Mouse (Mus musculus) heart, embryonic 15.5 days (tissue): ENCODE results near the gene Phldb2. TPM values are rescaled to one million over a fixed set of nuclear protein-coding genes. Genes with fewer than 3 reads are reported as not detected.

Experiments
- ATAC-seq: fragments of 200-750 bp; cut with Nextera tagmentation; replicated peaks from 2 replicates; pipeline ENCODE4 v1.8.0; 2017; ENCODE audit warnings: low read depth, moderate TSS enrichment; ENCODE audit not compliant: insufficient number of reproducible peaks, insufficient read depth, low FRiP score
- H3K27ac ChIP-seq: fragments of 300-500 bp; sonication (generic); 2 replicates; pipeline ENCODE4 v1.5.1; 2015; ENCODE audit warnings: mild to moderate bottlenecking, inconsistent platforms
- H3K27me3 ChIP-seq: fragments of 300-500 bp; sonication (generic); 2 replicates; pipeline ENCODE4 v1.6.1; 2015; ENCODE audit warnings: inconsistent platforms
- H3K36me3 ChIP-seq: fragments of 300-500 bp; sonication (generic); 2 replicates; pipeline ENCODE4 v1.6.1; 2015; ENCODE audit warnings: mild to moderate bottlenecking, inconsistent platforms
- H3K4me1 ChIP-seq: fragments of 300-500 bp; sonication (generic); replicated peaks from 2 replicates; pipeline ENCODE4 v1.6.1; 2015; ENCODE audit warnings: inconsistent platforms
- H3K4me2 ChIP-seq: fragments of 300-500 bp; sonication (generic); 2 replicates; pipeline ENCODE4 v1.6.1; 2015; ENCODE audit warnings: inconsistent platforms, mild to moderate bottlenecking, moderate library complexity
- H3K4me3 ChIP-seq: fragments of 300-500 bp; sonication (generic); 2 replicates; pipeline ENCODE4 v1.5.1; 2015; ENCODE audit warnings: mild to moderate bottlenecking, inconsistent platforms
- H3K9ac ChIP-seq: fragments of 300-500 bp; sonication (generic); 2 replicates; pipeline ENCODE4 v1.6.1; 2015; ENCODE audit warnings: mild to moderate bottlenecking, inconsistent platforms
- H3K9me3 ChIP-seq: fragments of 300-500 bp; sonication (generic); replicated peaks from 2 replicates; pipeline ENCODE4 v1.6.1; 2016; ENCODE audit warnings: inconsistent platforms
- WGBS: fragments of 180-500 bp; shearing (Covaris S2); methylation state at CpG from one replicate; pipeline ENCODE4 v1.1.7; 2015; ENCODE audit warnings: mixed read lengths; 5-methylcytosine and 5-hydroxymethylcytosine counted together
- polyA plus RNA-seq: library from polyadenylated mRNA; unstranded; fragments of >200 nt; fragmentation: Nextera tagmentation; extraction: Ambion mirVana; gene quantifications from 2 replicates; pipeline ENCODE4 v1.2.1, GENCODE M21; 2015

The Phldb2 gene
- polyA plus RNA-seq, 1 experiment from 2014 or later, result 39.8 TPM

DNA sequence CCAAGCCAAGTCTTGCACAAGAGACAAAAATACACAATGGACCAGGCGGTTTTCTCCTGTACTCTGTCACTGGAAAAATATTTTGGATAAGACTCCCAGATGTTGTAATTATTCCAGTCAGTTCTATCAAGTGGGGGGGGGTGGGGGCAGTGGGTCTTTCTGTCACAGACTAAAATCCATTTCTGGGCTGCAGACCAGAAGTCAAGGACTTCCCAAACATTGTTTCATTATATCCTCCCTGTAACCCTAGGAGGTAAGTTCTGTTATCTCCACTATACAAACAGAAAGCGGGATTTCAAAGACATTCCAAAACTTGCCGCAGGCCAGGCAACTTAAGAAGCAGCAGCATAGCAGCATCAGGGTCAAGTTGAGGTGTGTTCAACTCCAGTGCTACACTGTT is 25.8 kb downstream of the Phldb2 start:
- H3K4me3 ChIP-seq, result no peak overlapping the region
- no peaks in the 10 kb centered on the region for H3K36me3 ChIP-seq
- no peaks in the 10 kb centered on the region for H3K27me3 ChIP-seq
- H3K4me2 ChIP-seq, result no peak overlapping the region
- WGBS, result 7% methylated on average over 3 of the region's 3 CpGs
- no peak overlapping the region for H3K9ac ChIP-seq
- H3K4me1 ChIP-seq, result peaks cover 15% of the 10 kb centered on the region
- H3K9me3 ChIP-seq, result no peaks in the 10 kb centered on the region
- no peak for ATAC-seq
- no peak overlapping the region for H3K27ac ChIP-seq

DNA sequence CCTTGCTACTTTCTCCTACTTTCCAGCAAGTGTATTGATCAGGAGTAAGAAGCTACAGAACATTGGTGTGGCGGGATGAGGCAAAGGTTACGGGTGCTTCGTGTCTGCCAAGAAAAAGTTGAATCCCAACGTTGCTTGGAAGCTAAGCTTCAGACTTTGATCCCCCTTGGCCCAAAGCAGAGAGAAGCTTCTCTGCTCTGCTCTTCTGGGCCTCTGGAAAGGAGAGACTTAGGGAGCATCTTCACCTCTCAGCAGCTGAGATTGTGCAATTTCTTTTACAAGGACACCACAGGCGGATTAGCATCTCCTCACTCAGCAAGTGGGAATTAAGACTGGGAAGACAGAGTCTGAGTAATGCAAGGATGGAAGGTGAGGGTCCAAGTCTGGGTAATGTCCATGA is 26.5 kb downstream of the Phldb2 start:
- H3K9ac ChIP-seq, result no peak overlapping the region
- no peaks in the 10 kb centered on the region for H3K9me3 ChIP-seq
- ATAC-seq, result no peak
- H3K4me3 ChIP-seq, result no peak overlapping the region
- H3K27ac ChIP-seq, result no peak overlapping the region
- peaks cover 15% of the 10 kb centered on the region for H3K4me1 ChIP-seq
- no peaks in the 10 kb centered on the region for H3K36me3 ChIP-seq
- H3K27me3 ChIP-seq, result no peaks in the 10 kb centered on the region
- 81% methylated on average over 5 of the region's 5 CpGs for WGBS
- no peak overlapping the region for H3K4me2 ChIP-seq

DNA sequence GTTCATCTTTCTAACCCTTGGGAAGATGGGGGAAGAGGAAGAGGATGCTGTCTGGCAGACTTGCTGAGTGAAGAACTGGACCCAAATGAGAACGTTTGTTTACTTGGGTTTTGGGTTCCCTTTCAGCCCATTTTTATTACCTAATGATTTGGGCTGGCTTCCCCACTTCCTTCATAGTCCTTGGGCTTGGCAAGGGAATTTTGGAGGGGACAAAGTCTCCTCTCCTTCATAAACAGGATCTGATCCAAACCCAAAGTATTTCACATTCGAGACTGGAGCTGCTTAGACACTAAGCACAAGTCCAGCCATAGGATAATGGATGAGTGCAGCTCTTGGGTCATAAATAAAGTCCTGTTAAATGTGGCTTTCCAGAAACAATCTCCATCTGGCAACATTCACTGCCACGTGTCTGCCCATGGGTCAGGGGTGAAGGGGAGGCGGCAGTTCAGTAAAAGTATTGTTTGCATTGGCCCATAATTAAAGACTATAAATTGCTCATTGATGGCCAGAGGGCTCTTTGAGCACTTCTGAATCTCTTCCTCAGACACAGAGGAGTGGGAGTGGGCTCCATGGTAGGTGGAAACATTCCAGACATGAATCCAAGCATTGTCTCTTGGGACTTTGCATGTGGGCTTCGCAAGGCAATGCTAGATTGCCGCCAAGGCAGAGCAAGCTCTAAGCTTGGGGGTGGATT is 29.5 kb downstream of the Phldb2 start:
- no peaks in the 10 kb centered on the region for H3K36me3 ChIP-seq
- ATAC-seq, result no peak
- 0 out of 2 replicates have a peak overlapping the region, but pooled peaks have one; percentile 13 for H3K27ac ChIP-seq
- no peak overlapping the region for H3K4me3 ChIP-seq
- H3K9ac ChIP-seq, result no peak overlapping the region
- no peaks in the 10 kb centered on the region for H3K9me3 ChIP-seq
- WGBS, result 53% methylated on average over 6 of the region's 6 CpGs
- H3K4me1 ChIP-seq, result peaks cover 15% of the 10 kb centered on the region
- H3K27me3 ChIP-seq, result no peaks in the 10 kb centered on the region
- H3K4me2 ChIP-seq, result no peak overlapping the region

DNA sequence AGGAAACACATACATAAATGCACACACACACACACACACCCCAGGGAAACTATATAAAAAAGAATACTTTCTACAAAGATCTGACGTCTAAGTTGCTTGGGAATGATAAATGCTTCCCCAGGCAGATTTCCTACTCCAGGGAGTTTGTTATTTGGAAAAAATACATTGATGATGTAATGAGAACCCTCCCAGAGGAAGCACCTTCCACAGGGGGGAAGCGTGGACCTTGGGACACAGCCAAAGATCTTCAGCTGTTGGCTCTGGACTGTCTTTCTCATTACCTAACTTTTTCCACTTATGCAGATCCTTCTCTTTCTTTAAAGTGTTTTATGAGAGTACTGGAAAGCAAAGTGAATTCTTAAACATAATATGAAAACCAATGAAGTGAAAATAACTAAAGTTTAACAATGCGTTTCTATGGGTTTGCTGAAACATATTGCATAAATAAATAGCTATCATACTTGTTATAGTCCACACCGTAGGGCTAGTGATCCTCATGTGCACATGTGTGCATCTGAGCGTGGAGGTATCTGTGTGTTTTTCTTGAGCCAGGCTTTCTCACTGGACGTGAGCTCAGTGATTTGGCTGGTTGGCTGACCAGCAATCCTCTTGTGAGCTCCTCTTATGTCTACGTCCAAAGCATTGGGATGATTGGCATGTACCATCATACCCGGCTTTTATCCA is 30.7 kb downstream of the Phldb2 start:
- ATAC-seq, result peak; percentile 62; the same call in 1 of the 2 replicates
- Histone ChIP-seq H3K4me2 (no peak overlapping the region), H3K27me3 (no peaks in the 10 kb centered on the region), H3K27ac (peak overlapping the region; percentile 63), H3K9me3 (no peaks in the 10 kb centered on the region), H3K9ac (no peak overlapping the region), H3K36me3 (no peaks in the 10 kb centered on the region), H3K4me3 (no peak overlapping the region), H3K4me1 (peaks cover 10% of the 10 kb centered on the region)
- WGBS, result 57% methylated on average over 8 of the region's 8 CpGs

DNA sequence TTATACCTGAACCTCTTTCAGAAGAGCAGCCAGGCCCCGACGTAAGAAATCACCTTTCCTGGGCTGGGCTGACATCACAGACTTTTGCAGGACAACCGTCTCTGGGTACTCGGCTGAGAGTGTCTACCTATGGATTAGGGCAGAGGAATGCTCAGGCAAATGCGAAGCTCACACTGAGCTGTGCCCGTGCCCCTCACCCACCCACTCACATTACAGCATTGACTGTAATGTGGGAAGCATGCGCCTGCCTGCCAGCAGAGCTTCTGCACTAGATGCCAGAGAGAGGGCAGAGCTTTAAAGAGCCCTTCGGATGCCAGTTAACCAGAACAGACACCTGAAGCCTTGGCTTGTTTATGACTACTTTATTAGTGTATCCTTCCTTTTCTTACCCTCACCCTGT is 33.8 kb downstream of the Phldb2 start:
- WGBS, result 67% methylated on average over 8 of the region's 8 CpGs
- no peaks in the 10 kb centered on the region for H3K27me3 ChIP-seq
- peaks cover 6% of the 10 kb centered on the region; the same call in 1 of the 2 replicates for H3K4me1 ChIP-seq
- H3K27ac ChIP-seq, result no peak overlapping the region
- no peaks in the 10 kb centered on the region for H3K9me3 ChIP-seq
- no peaks in the 10 kb centered on the region for H3K36me3 ChIP-seq
- H3K4me3 ChIP-seq, result no peak overlapping the region
- ATAC-seq, result no peak
- no peak overlapping the region for H3K9ac ChIP-seq
- no peak overlapping the region for H3K4me2 ChIP-seq

DNA sequence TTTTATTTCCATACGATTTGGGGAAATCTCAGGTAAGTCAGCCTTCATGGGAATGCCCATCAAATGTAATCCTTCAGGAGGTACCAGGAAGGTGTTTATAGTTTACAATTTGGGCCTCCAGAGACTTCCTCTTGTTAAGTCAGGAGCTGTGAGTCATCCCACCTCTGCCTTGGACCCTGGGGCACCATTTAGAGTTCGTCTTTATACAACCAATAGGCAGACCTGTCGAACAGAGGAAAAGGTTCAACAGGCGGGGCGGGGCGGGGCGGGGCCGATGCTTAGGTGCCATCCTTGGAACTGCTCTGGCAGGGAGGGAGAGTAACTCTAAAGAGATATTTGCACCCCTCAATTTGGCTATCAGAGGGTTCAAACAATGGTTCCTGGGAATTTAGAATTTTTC is 49.8 kb downstream of the Phldb2 start:
- Histone ChIP-seq H3K27me3 (no peaks in the 10 kb centered on the region), H3K4me1 (no peaks in the 10 kb centered on the region; the same call in 1 of the 2 replicates), H3K9me3 (no peaks in the 10 kb centered on the region), H3K9ac (no peak overlapping the region), H3K4me3 (no peak overlapping the region), H3K36me3 (no peaks in the 10 kb centered on the region), H3K27ac (no peak overlapping the region), H3K4me2 (no peak overlapping the region)
- 77% methylated on average over 8 of the region's 8 CpGs for WGBS
- ATAC-seq, result no peak

DNA sequence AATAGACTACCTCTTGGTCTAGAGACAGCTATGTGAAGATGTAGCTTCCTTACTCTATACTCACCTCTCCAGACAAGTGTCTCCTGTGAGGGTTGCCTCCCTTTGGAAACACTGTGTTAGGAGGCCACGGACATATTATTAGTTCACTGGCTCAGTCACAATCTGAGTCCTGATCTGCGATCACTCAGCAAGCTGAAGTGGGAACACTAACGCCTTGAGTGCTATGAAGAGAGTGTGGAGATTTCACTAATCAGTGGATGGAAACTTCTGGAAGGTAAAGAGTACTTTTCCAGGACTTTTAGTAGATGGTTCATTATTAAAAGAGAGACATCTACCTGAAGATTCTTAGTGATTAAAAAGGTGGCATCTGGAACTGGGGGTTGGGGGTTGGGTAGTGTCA is 54.9 kb downstream of the Phldb2 start:
- no peaks in the 10 kb centered on the region for H3K27me3 ChIP-seq
- no peaks in the 10 kb centered on the region for H3K9me3 ChIP-seq
- 65% methylated on average over 3 of the region's 3 CpGs for WGBS
- no peak for ATAC-seq
- peaks cover 7% of the 10 kb centered on the region for H3K4me1 ChIP-seq
- no peaks in the 10 kb centered on the region for H3K36me3 ChIP-seq
- no peak overlapping the region for H3K27ac ChIP-seq
- H3K4me3 ChIP-seq, result no peak overlapping the region
- no peak overlapping the region for H3K4me2 ChIP-seq
- H3K9ac ChIP-seq, result no peak overlapping the region

DNA sequence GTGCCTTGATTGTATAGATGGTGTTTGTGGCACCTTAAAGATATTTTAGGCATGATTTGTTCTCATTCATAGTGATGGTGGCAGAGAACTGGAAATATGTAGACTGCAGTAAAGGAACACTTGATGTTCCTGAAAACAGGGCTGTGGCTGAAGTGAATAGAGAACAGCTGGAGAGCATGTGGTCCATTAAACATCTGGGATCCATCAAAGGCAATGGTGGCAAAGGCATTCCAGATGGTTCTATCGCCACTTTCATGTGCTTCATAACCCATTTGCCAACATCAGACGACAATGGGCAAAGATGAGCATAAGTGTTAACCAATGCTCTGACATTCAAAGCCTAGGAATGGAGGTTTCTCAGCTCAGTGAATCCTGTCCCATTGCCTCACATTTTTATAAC is 56.8 kb downstream of the Phldb2 start:
- Histone ChIP-seq H3K36me3 (no peaks in the 10 kb centered on the region), H3K27ac (no peak overlapping the region), H3K9ac (no peak overlapping the region), H3K27me3 (no peaks in the 10 kb centered on the region), H3K4me1 (peaks cover 13% of the 10 kb centered on the region), H3K4me3 (no peak overlapping the region), H3K9me3 (no peaks in the 10 kb centered on the region), H3K4me2 (no peak overlapping the region)
- WGBS, result 57% methylated on average over 2 of the region's 2 CpGs
- no peak for ATAC-seq

DNA sequence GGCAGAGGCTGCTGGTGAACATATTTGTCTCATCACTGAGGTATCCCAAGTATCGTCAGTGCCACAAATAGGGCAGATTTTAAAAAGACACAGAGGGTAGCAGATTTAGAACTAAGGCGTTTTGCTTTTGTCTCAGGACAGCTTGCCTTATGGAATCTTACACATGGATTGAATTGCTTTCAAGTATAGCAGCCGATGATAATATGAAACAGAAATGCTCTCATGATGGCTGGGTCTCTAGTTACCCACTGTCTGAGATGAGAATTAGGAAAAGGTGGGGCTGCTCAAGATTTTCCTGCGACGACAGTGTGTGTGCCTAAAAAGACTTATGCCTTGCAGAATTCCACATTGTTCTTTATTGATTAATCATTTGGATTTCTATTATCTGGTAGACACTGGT is 58.4 kb downstream of the Phldb2 start:
- H3K27me3 ChIP-seq, result no peaks in the 10 kb centered on the region
- no peaks in the 10 kb centered on the region for H3K9me3 ChIP-seq
- H3K4me3 ChIP-seq, result no peak overlapping the region
- H3K36me3 ChIP-seq, result no peaks in the 10 kb centered on the region
- ATAC-seq, result no peak
- no peak overlapping the region for H3K4me2 ChIP-seq
- H3K4me1 ChIP-seq, result peaks cover 13% of the 10 kb centered on the region
- no peak overlapping the region for H3K27ac ChIP-seq
- 56% methylated on average over 5 of the region's 5 CpGs for WGBS
- no peak overlapping the region for H3K9ac ChIP-seq

DNA sequence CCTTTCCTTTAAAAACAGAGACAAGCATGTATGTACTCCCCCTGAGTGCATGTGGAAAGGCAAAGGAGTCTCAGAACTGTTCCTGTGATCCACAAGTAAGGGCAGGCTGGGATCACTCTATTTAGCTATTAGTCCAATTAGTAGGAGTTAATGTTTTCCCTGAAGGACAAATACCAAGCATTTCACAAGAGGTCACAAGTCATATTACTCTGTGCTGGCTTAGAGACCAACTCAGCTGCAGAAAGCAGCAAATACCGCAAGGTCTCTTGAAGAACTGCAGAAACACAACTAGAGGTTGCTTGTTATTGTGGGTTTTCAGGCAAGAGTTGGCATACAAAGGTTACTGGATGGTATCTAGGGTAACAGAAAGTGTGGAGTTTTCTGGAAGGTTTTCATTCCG is 59.6 kb downstream of the Phldb2 start:
- Histone ChIP-seq H3K36me3 (no peaks in the 10 kb centered on the region), H3K27ac (peak overlapping the region; percentile 43), H3K4me3 (no peak overlapping the region), H3K9ac (no peak overlapping the region), H3K27me3 (no peaks in the 10 kb centered on the region), H3K9me3 (no peaks in the 10 kb centered on the region), H3K4me2 (no peak overlapping the region), H3K4me1 (peaks cover 13% of the 10 kb centered on the region)
- WGBS, result 65% methylated on average over 2 of the region's 2 CpGs
- ATAC-seq, result no peak

DNA sequence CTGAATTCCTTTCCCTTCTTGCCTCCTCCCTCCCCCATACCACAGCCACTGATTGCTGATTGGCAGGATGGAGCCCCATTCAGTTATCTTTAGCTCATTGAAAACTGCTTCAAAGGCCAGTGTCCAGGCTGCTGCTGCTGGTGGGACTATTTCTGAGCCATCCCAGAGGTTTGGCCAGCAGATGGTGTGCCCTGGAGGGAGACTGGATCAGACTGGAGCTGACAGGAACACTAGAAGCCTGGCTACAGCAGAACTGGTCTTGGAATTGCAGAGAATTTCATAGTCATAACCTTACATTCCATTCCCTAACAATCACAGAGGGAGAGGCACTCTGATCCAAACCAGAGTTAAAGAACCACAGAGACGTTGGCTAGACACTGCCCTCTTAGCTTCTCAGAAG is 60.5 kb downstream of the Phldb2 start:
- Histone ChIP-seq H3K4me3 (no peak overlapping the region), H3K36me3 (no peaks in the 10 kb centered on the region), H3K9me3 (no peaks in the 10 kb centered on the region), H3K4me1 (peaks cover 13% of the 10 kb centered on the region), H3K27ac (peak overlapping the region; percentile 76), H3K4me2 (no peak overlapping the region), H3K9ac (no peak overlapping the region), H3K27me3 (no peaks in the 10 kb centered on the region)
- peak; percentile 75 for ATAC-seq
- 20% methylated on average over 1 of the region's 1 CpGs for WGBS
